Mouse (Mus musculus) ovary, postnatal 10 days (tissue): ENCODE results near the gene Sec14l5.
"Not testable (repeated sequence)": the region's sequence is repeated elsewhere in the genome, so short reads cannot be mapped to it uniquely, and the experiment has no call there.

Experiments
- DNase-seq: peaks from one replicate; pipeline ENCODE4 v3.0.0; 2022; ENCODE audit warnings: low spot score

The Sec14l5 gene

DNA sequence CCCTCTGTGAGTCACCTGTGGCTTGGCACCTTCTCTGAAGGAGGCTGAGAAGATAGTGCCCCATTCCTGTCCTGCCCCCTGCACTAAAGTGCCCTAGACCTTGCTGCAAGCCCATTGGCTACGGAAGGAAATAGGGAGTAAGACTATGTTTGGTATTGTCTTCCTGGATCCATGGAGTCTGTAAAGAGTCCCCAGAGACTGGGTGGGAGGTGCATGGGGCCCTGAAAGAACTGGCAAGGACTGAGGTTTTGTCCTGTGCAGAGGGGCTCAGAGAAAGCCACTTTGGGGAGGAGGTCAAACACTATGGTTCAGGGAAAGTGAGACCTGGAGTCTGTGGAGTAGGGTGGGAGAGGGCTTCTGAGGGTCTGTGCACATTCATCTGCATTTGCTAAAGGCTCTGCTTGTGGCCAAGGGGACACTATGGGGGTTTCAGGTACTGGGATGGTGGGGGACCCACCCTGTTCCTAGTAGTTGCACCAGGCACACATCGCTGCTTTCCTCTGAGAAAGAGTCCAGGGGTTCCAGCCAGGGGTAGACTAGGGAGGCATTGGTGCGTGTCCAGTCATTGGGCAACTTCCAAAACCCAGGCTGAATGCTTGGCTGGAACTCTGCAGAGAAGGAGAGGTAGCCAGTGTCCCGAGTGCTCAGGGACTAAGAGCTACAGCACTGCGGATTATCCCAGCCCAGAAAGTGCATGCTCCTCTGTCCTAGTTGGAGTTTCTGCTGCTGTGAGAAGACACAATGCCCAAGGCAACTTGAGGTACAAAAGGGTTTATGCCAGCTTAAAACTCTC, 70.6 kb downstream of the Sec14l5 start:
- no peak for DNase-seq

DNA sequence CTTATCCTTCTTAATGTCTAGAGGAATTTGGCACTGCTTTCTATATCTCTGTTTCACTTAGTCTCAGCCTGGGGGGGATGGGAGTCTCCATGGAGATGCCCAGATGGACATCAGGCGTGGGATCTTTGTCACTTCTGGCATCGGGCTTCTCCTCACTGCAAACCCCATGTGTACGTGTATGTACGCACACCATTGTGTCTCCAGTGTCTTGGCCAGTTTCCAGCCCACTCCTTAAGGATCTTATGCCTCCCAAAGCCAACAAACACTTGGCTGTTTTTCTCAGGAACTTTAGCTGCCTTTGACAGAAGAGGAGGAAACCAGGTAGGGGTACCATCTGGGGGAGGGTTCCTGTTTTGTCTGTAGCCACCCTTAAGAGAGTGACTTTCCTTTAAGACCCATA, 74.5 kb downstream of the Sec14l5 start:
- DNase-seq, result no peak

DNA sequence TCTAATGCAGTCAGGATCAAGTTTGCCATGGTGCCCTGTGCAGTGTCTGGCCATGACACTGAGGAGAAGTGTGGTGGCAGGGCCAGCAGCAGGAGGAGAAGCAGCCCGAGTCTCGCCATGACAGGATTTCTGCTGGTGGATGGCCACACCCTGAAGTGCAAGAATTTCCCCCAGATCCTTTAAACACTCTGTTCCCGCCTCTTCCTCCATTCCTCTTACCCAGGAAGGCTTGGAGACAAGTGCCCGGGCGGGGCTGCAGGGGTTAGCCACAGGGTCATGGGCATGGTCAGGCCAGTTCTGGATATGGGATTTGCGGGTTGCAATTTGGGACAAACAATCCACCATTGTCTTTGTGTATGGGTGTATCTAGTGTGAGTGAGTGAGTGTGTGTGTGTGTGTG, 75.2 kb downstream of the Sec14l5 start, which contains the start of gene AU021092:
TSS of gene AU021092 (minus strand) at position 160 of the 400 bp plus-strand sequence.
- DNase-seq, result no peak

DNA sequence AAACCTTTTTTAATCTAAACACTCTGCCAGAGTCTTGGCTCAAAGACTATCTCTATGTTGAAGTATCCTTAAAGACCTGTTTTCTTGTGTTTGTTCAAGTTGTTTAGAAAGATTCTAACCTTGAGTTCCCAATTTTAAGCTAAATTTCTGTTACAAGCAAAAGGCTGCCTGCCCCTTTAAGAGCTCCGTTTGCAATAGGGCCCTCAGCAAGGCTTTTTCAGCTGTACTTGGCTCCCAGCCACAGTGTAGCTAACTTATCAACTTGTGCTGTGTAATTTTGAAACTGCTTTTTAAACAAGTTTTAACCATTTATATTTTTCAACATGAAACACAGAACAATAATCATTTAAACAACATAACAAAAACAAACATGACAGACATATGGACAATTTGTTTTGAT, 79.6 kb downstream of the Sec14l5 start:
- not testable (repeated sequence) for DNase-seq

DNA sequence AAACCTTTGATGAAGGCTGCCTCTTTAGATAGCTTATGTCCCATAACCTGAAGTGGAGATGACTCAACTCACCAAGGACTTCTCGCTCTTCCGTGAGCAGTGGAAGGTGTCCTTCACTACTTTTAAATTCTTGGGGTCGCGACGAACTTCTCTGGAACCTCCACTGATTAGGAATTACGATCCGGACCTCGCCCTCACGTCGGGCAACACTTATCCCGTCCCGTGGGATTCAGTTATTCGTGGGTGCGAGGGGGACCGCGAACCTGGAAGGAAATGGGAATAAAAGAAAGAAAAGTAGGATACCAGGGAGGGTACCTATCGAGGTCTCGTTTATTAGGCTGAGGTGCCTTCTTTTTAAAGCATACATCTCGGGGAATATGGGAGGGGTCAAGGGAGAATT, 80.6 kb downstream of the Sec14l5 start:
- DNase-seq, result not testable (repeated sequence)

DNA sequence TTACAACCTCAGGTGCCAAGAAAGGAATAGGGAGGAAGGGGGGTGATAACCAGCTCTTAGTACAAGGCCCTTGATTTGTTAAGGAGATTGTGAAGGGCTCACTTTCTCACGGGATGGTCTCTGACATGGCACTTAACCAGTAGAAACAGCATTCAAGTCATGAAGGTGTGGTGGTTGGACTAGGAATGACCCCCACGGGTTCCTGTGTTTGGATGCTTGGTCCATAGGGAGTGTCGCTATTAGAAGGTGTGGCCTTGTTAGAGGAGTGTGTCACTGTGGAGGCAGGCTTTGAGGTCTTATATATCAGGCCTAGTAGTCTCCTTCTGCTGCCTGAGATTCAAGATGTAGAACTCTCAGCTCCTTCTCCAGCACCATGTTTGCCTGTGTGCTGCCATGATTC, 81.2 kb downstream of the Sec14l5 start:
- not testable (repeated sequence) for DNase-seq

DNA sequence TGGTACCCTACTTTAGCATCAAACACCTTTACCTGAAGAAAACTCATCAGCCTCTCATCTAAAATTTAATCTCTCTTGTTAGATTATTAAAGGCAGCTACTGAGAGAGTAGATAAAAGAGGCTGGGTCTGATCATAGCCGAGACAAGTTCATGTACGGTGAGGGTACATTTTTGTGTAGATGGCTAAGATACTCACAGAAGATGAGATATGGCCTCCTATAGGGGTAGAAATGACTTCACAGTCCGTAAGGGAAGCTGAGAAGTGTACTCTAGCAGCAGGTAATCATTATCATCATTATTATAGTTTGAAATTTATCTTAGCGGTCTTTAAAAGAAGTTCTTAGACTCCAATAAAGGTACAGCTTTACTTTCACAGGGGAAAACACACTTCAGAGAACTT, 86.1 kb downstream of the Sec14l5 start:
- DNase-seq, result no peak

DNA sequence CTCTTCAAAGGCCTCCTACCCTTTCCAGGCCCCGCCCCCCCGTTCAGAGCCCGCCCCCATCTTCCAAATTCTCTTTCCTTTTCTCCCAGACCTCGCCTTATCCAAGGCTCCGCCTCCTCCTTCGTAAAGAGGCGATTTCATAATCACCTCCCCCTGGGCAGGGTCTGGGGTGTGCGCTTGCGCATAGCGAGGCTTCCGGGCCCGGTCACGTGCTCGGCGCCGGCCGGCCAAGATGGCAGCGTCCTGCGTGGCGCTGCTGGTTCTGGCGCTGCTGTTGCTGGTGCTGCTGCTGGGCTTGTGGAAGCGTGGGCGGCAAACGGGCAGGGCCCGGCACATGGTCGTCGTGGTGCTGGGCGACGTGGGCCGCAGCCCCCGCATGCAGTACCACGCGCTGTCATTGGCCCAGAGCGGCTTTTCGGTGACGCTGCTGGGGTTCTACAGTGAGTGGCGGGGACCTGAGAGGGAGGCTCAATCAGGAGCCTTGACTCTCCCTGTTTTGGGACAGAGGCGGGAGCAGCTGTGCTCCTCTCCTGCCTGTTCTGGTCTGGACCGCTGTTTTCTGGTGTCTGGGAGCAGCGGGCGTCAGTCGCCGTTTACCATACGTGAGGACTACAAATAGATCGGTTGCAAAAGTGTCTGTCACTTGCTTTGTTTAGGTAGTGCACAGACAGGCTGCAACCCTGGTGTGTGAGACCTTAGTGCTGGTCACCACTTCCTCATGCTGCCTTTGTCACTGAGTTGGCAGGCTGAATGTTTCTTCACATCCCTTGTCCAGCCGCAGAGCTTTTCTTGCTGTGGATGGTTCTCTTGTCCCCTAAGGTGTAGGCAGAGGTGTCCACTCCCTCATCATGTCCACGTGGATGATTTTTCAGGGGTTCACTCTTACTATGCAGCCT, 86.8 kb downstream of the Sec14l5 start, which contains the start of gene Alg1:
TSS of gene Alg1 (plus strand) at position 204 of the 896 bp plus-strand sequence.
- peak; percentile 74 for DNase-seq
